Mouse (Mus musculus): ENCODE results near the gene Btbd35f30. TPM values are rescaled to one million over a fixed set of nuclear protein-coding genes. Genes with fewer than 3 reads are reported as not detected.

The Btbd35f30 gene
- 3.6 TPM for polyA plus RNA-seq (2014; fragmentation: Illumina TruSeq; extraction: RNeasy Lipid Tissue Mini Kit (QIAGEN cat#74804); ENCODE audit: low read depth, low replicate concordance)

DNA sequence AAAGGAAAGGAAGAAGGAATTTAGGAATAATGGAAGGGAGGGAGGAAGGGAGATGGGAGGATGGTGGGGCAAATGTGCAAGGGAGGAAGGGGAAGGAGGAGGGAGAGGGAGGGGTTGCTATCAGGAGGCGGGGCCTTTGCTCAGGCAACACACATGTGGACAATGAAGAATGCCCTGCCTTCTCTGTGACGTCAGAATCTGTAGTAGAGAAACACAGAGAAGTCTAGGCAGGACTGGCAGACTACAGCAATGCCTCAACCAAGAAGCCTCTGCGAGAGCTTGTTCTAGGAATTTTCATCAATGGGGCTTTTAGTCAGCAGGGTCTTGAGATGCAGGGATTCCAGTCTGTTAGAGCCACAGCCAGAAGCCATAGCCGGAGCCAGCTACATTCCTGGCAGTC lies at the start of gene Btbd35f30:
Gene Btbd35f30, plus strand, starts transcription at position 301 of the 400 bp plus-strand sequence.

DNA sequence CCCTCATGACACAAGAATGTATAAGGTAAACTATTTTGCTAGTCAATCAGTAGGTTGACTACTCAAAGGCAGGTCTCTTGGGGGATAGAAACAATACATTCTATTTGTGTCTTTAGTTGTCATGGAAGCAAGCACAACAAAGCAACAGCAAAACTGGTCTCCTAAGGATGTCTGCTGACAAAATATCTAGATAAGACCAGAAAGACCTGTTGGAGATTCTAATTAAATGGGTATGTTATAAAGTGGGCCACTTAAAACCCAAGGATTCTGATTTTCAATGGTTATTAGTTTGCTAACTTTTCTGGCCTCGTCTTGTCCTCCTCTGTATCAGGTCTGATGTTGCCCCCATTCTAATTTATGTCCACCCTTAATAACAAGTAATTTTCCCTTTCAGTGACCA lies 47.0 kb downstream of the Btbd35f30 start, which contains the start of gene Gm21789:
Gene Gm21789, plus strand, starts transcription at position 301 of the 400 bp plus-strand sequence.

Other genes starting within 250 kb of the Btbd35f30 start
- 1.8 TPM for gene Gm5926, start 243.9 kb upstream of the Btbd35f30 start, polyA plus RNA-seq (2014; fragmentation: Illumina TruSeq; extraction: RNeasy Lipid Tissue Mini Kit (QIAGEN cat#74804); ENCODE audit: low read depth, low replicate concordance)
- gene Btbd35f21, start 168.5 kb upstream of the Btbd35f30 start, polyA plus RNA-seq (2014; fragmentation: Illumina TruSeq; extraction: RNeasy Lipid Tissue Mini Kit (QIAGEN cat#74804); ENCODE audit: low read depth, low replicate concordance): 9.9 TPM
- gene Gm21789, start 47.1 kb downstream of the Btbd35f30 start, polyA plus RNA-seq (2014; fragmentation: Illumina TruSeq; extraction: RNeasy Lipid Tissue Mini Kit (QIAGEN cat#74804); ENCODE audit: low read depth, low replicate concordance): 1.1 TPM
- gene Btbd35f5, start 79.3 kb downstream of the Btbd35f30 start, polyA plus RNA-seq (2014; fragmentation: Illumina TruSeq; extraction: RNeasy Lipid Tissue Mini Kit (QIAGEN cat#74804); ENCODE audit: low read depth, low replicate concordance): 6.3 TPM

All from testis, adult 10 weeks (tissue).